Mouse (Mus musculus) CH12.LX (cell line): ENCODE measurements around the gene Tas2r108.

Experiments
- CTCF ChIP-seq, 2 experiments: IDR thresholded peaks in 1 of 2; conservative IDR thresholded peaks in 1 of 2; 2 replicates each; pipeline ENCODE4 v1.5.1; 2011 to 2012; ENCODE audit warnings: low read depth in 2 of 2, low read length in 2 of 2, improper control_type of control experiment in 1 of 2, inconsistent platforms in 1 of 2, mild to moderate bottlenecking in 1 of 2, moderate library complexity in 1 of 2
- EP300 ChIP-seq: IDR thresholded peaks from 2 replicates; pipeline ENCODE4 v1.6.1; 2011; ENCODE audit warnings: low read length, improper control_type of control experiment
- JUN ChIP-seq: IDR thresholded peaks from 2 replicates; pipeline ENCODE4 v1.6.1; 2011; ENCODE audit warnings: low read depth, mild to moderate bottlenecking, low read length, improper control_type of control experiment, moderate library complexity; ENCODE audit not compliant: insufficient read depth
- MEF2A ChIP-seq: IDR thresholded peaks from 2 replicates; pipeline ENCODE4 v1.6.1; 2014; ENCODE audit warnings: low read depth, mild to moderate bottlenecking, inconsistent platforms, low read length, improper control_type of control experiment, borderline replicate concordance
- RAD21 ChIP-seq: IDR thresholded peaks from 2 replicates; pipeline ENCODE4 v1.6.1; 2011; ENCODE audit warnings: low read depth, mild to moderate bottlenecking, low read length, improper control_type of control experiment, moderate library complexity
- USF1 ChIP-seq: IDR thresholded peaks from 2 replicates; pipeline ENCODE4 v1.6.1; 2014; ENCODE audit warnings: low read depth, mild to moderate bottlenecking, inconsistent platforms, low read length, improper control_type of control experiment
- USF2 ChIP-seq: conservative IDR thresholded peaks from 2 replicates; pipeline ENCODE4 v1.6.1; 2011; ENCODE audit warnings: low read depth, low read length, improper control_type of control experiment

DNA sequence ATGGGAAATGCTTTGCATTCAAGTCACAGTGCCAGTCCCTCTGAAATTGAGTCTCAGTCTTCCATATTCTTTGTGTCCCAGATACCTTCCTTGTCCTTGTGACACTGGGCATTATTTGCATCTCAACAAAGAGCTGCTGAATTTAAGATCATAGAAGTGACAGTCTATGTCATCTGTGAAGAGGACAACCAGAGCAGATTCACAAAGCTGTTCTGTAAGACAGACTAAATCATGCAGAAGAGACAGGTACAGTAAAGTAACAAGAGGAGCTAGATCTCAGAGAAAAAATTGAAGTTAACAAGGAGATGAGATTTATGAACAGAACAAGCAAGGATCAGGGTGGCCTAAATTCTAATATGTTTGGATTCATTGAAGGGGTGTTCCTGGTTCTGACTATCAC, 2.4 kb upstream of the Tas2r108 start, which contains the start of gene Tas2r137:
- TF ChIP-seq MEF2A (no peak), CTCF (conservative IDR thresholded peaks at IDR 0.05 in 1 of 2, IDR thresholded peaks at IDR 0.05 in 1 of 2; ENCODE audit: low read depth in 2 of 2, low read length in 2 of 2) (no peak), USF2 (no peak), USF1 (no peak), RAD21 (no peak), JUN (no peak), EP300 (no peak)
